ENCODE assay signal across 7 mouse cellular contexts in genomic region chr13:63528164-63528675, GRCm38 (mm10). TPM values are rescaled to one million over a fixed set of nuclear protein-coding genes. Genes with fewer than 3 reads are reported as not detected.
DNase-seq lines count a peak whose midpoint lies in the region; ATAC-seq and TF ChIP-seq lines count a peak whose summit lies in the region.

No protein-coding gene starts in this region.

- H3K27me3 ChIP-seq in hindbrain, embryonic 11.5 days (ENCODE audit: control insufficient read depth, insufficient read depth, low read length) = no peaks in the 10 kb centered on the region
- H3K27me3 ChIP-seq in midbrain, embryonic 11.5 days (ENCODE audit: control insufficient read depth, insufficient read depth, low read length) = no peaks in the 10 kb centered on the region
- H3K27me3 ChIP-seq in thymus, adult 2 months (ENCODE audit: control insufficient read depth, insufficient read depth, low read length) = no peaks in the 10 kb centered on the region

- WGBS in lung, adult 2 months = 28% methylated on average over 5 of the region's 5 CpGs
- 2% methylated on average over 5 of the region's 5 CpGs for WGBS in hindbrain, embryonic 11.5 days
- WGBS in midbrain, embryonic 11.5 days = 6% methylated on average over 5 of the region's 5 CpGs
- WGBS in thymus, adult 2 months = 0% methylated on average over 5 of the region's 5 CpGs

- peak overlapping the region; percentile 5; the same call in 1 of the 2 replicates for H3K27ac ChIP-seq in hindbrain, embryonic 11.5 days (ENCODE audit: low read depth, low read length)
- 0 out of 2 replicates have a peak overlapping the region, but pooled peaks have one; percentile 9 for H3K27ac ChIP-seq in midbrain, embryonic 11.5 days (ENCODE audit: low read depth, low read length)
- peak overlapping the region; percentile 92 for H3K27ac ChIP-seq in thymus, adult 2 months (ENCODE audit: control insufficient read depth, insufficient read depth, low read length)

- intact Hi-C loops in gastrocnemius, postnatal 14 days (cut with DNase I; ENCODE audit: low total_unique reads) = no loop called here

- peaks cover 8% of the 10 kb centered on the region for H3K4me1 ChIP-seq in lung, adult 2 months (ENCODE audit: control insufficient read depth, insufficient read depth, low read length)
- H3K4me1 ChIP-seq in hindbrain, embryonic 11.5 days (replicated peaks; ENCODE audit: control insufficient read depth, insufficient read depth, low read length) = peaks cover 18% of the 10 kb centered on the region
- H3K4me1 ChIP-seq in midbrain, embryonic 11.5 days (ENCODE audit: control insufficient read depth, insufficient read depth, low read length) = peaks cover 21% of the 10 kb centered on the region
- H3K4me1 ChIP-seq in thymus, adult 2 months (replicated peaks; ENCODE audit: control insufficient read depth, insufficient read depth, low read length) = peaks cover 36% of the 10 kb centered on the region

- H3K9ac ChIP-seq in hindbrain, embryonic 11.5 days (ENCODE audit: low read depth, low read length) = no peak overlapping the region
- peak overlapping the region; percentile 41; the same call in 1 of the 2 replicates for H3K9ac ChIP-seq in midbrain, embryonic 11.5 days (ENCODE audit: low read length)

- peaks cover 15% of the 10 kb centered on the region for H3K36me3 ChIP-seq in hindbrain, embryonic 11.5 days (ENCODE audit: control insufficient read depth, insufficient read depth, low read length)
- peaks cover 33% of the 10 kb centered on the region for H3K36me3 ChIP-seq in midbrain, embryonic 11.5 days (ENCODE audit: control insufficient read depth, insufficient read depth, low read length)
- peaks cover 41% of the 10 kb centered on the region for H3K36me3 ChIP-seq in thymus, adult 2 months (ENCODE audit: control insufficient read depth, insufficient read depth, low read length)

- TF ChIP-seq POLR2A in lung, adult 2 months (IDR thresholded peaks at IDR 0.05; ENCODE audit: borderline replicate concordance, extremely low read depth, low read depth, low read length) = no peak
- no peak; the same call in 1 of the 2 replicates for TF ChIP-seq POLR2A in thymus, adult 2 months (IDR thresholded peaks at IDR 0.05; ENCODE audit: control insufficient read depth, extremely low read depth, insufficient read depth, low read length, poor library complexity)

- no peaks in the 10 kb centered on the region for H3K9me3 ChIP-seq in hindbrain, embryonic 11.5 days (ENCODE audit: control insufficient read depth, low read length)
- H3K9me3 ChIP-seq in midbrain, embryonic 11.5 days (ENCODE audit: control insufficient read depth, low read length) = no peaks in the 10 kb centered on the region

- H3K4me3 ChIP-seq in lung, adult 2 months (replicated peaks; ENCODE audit: extremely low read depth, low read depth, low read length) = no peak overlapping the region
- no peak overlapping the region for H3K4me3 ChIP-seq in hindbrain, embryonic 11.5 days (ENCODE audit: low read depth, low read length)
- H3K4me3 ChIP-seq in midbrain, embryonic 11.5 days (ENCODE audit: low read depth, low read length) = no peak overlapping the region
- H3K4me3 ChIP-seq in thymus, adult 2 months (ENCODE audit: control insufficient read depth, insufficient read depth, low read length) = peak overlapping the region; percentile 7; the same call in 1 of the 2 replicates

- no peak for TF ChIP-seq CTCF in lung, adult 2 months (IDR thresholded peaks at IDR 0.05; ENCODE audit: insufficient read depth, low read length)
- 0 out of 2 replicates have a peak, but pooled peaks have one; percentile 35 for TF ChIP-seq CTCF in thymus, adult 2 months (IDR thresholded peaks at IDR 0.05; ENCODE audit: borderline replicate concordance, control insufficient read depth, extremely low read depth, insufficient read depth, low read length, poor library complexity)

- peak; percentile 79 for ATAC-seq in hindbrain, embryonic 11.5 days (ENCODE audit: low FRiP score)
- peak; percentile 68 for ATAC-seq in midbrain, embryonic 11.5 days (ENCODE audit: low FRiP score)

- peak; percentile 47 for DNase-seq in lung, postnatal 10 days
- no peak for DNase-seq in lung, adult 2 months
- DNase-seq in embryo, embryonic 10.5 days (ENCODE audit: low spot score) = peak; percentile 82
- DNase-seq in hindbrain, embryonic 11.5 days (ENCODE audit: low spot score) = peak; percentile 70
- DNase-seq in midbrain, embryonic 11.5 days (ENCODE audit: low spot score, missing footprints) = no peak
- peak; percentile 90 for DNase-seq in thymus, adult 2 months
- DNase-seq in gastrocnemius, postnatal 14 days = no peak

- H3K4me2 ChIP-seq in hindbrain, embryonic 11.5 days (replicated peaks; ENCODE audit: low read depth, low read length) = no peak overlapping the region
- H3K4me2 ChIP-seq in midbrain, embryonic 11.5 days = peak overlapping the region; percentile 11; the same call in 1 of the 2 replicates

RNA-seq across cellular contexts. Expression of gene Fancc, which starts 31.1 kb away (rescaled TPM):
- polyA plus RNA-seq in lung, adult 2 months (2012; rRNA removed) = 12.6 and 18.6 TPM in 2 replicates
- 19.7 and 26.1 TPM in 2 replicates for polyA plus RNA-seq in hindbrain, embryonic 11.5 days (2014; fragmentation: Nextera tagmentation; extraction: Ambion mirVana)
- 23.7 and 23.9 TPM in 2 replicates for polyA plus RNA-seq in midbrain, embryonic 11.5 days (2014; fragmentation: Nextera tagmentation; extraction: Ambion mirVana)
- 14.7 and 20.4 TPM in 2 replicates for polyA plus RNA-seq in thymus, adult 2 months (2012; rRNA removed)
- total RNA-seq in gastrocnemius, postnatal 14 days (2021) = 1 to 10 TPM; 3.3 to 3.7 TPM

RNA-seq across cellular contexts. Expression of gene Ptch1, which starts 45.2 kb away (rescaled TPM):
- 41.4 and 47.6 TPM in 2 replicates for polyA plus RNA-seq in lung, adult 2 months (2012; rRNA removed)
- polyA plus RNA-seq in hindbrain, embryonic 11.5 days (2014; fragmentation: Nextera tagmentation; extraction: Ambion mirVana) = 19.5 and 28.4 TPM in 2 replicates
- 22.6 and 22.9 TPM in 2 replicates for polyA plus RNA-seq in midbrain, embryonic 11.5 days (2014; fragmentation: Nextera tagmentation; extraction: Ambion mirVana)
- polyA plus RNA-seq in thymus, adult 2 months (2012; rRNA removed) = 27.2 and 30.2 TPM in 2 replicates
- 10 to 100 TPM; 10.3 to 15.2 TPM for total RNA-seq in gastrocnemius, postnatal 14 days (2021)

Comparison
In these comparisons a context has a peak if more than half of its experiments do, and no peak if none do; other contexts are left out.
1. DNase-seq: peak in lung, postnatal 10 days (single experiment), embryo, embryonic 10.5 days (single experiment), hindbrain, embryonic 11.5 days (single experiment) and thymus, adult 2 months (single experiment); none in lung, adult 2 months (single experiment), midbrain, embryonic 11.5 days (single experiment) and gastrocnemius, postnatal 14 days (single experiment).
2. H3K27ac ChIP-seq: peak in every context shown above with its lines; median percentile 92 in thymus, adult 2 months; 9 in midbrain, embryonic 11.5 days; 5 in hindbrain, embryonic 11.5 days.